Mouse (Mus musculus) left cerebral cortex, postnatal 36 days (tissue): ENCODE measurements around the gene Olfr718-ps1. TPM values are rescaled to one million over a fixed set of nuclear protein-coding genes. Genes with fewer than 3 reads are reported as not detected.

Source experiments
- DNase-seq, 2 experiments: peaks; one replicate each; pipeline ENCODE4 v3.0.0; 2021 to 2022; ENCODE audit warnings: low spot score in 2 of 2, mixed read lengths in 1 of 2
- intact Hi-C: fragments of 180-260 bp; cut with DNase I; formaldehyde crosslinking; loops from one replicate; pipeline ENCODE4 v1.15.1; 2025
- total RNA-seq, 2 experiments: library from RNA; stranded (reverse); gene quantifications; 2 replicates each; pipeline ENCODE4 v1.2.3; 2021

Gene Olfr718-ps1
- total RNA-seq, 2 experiments from 2014 or later, result 0.18 TPM; not detected in 1

- intact Hi-C loops, result no loop called here
- DNase-seq, result no peak
These were observed 14.4 kb downstream of the Olfr718-ps1 start for GRCm38 (mm10) chr5:143132935-143133514.

- intact Hi-C loops, result no loop called here
- no peak for DNase-seq
These were observed 17.0 kb downstream of the Olfr718-ps1 start for GRCm38 (mm10) chr5:143130342-143130741.

GRCm38 (mm10) chr5:143129101-143129500 lies 18.3 kb downstream of the Olfr718-ps1 start:
- DNase-seq, result no peak
- intact Hi-C loops, result no loop called here

- no peak for DNase-seq
- intact Hi-C loops, result no loop called here
These were observed 19.5 kb downstream of the Olfr718-ps1 start for GRCm38 (mm10) chr5:143127837-143128236.

GRCm38 (mm10) chr5:143126908-143127307 lies 20.5 kb downstream of the Olfr718-ps1 start:
- intact Hi-C loops, result no loop called here

GRCm38 (mm10) chr5:143126089-143126488 lies 21.3 kb downstream of the Olfr718-ps1 start:
- intact Hi-C loops, result no loop called here
- DNase-seq, result no peak

More at GRCm38 (mm10) chr5:143126908-143127307, 20.5 kb downstream of the Olfr718-ps1 start:
- DNase-seq, result no peak

GRCm38 (mm10) chr5:143125601-143126000 lies 21.8 kb downstream of the Olfr718-ps1 start:
- intact Hi-C loops, result no loop called here
- DNase-seq, result peak; percentile 31 to 36

- intact Hi-C loops, result no loop called here
- DNase-seq, result no peak
These were observed 22.5 kb downstream of the Olfr718-ps1 start for GRCm38 (mm10) chr5:143124805-143125378.

- intact Hi-C loops, result no loop called here
- DNase-seq, result no peak
These were observed 24.7 kb downstream of the Olfr718-ps1 start for GRCm38 (mm10) chr5:143122673-143123072.

GRCm38 (mm10) chr5:143122125-143122524 lies 25.3 kb downstream of the Olfr718-ps1 start:
- intact Hi-C loops, result no loop called here
- no peak for DNase-seq

- intact Hi-C loops, result loop anchor here (2.0 kb wide), 1 partner anchor 68 kb away; the partner anchor contains the start of genes Rbak and Spdye4b
- peak; percentile 93 for DNase-seq
These were observed 34.8 kb downstream of the Olfr718-ps1 start, which contains the start of gene Rnf216 for GRCm38 (mm10) chr5:143112281-143113246. Rnf216 (minus strand) TSS chr5:143112994.

- intact Hi-C loops, result no loop called here
These were observed 40.5 kb downstream of the Olfr718-ps1 start for GRCm38 (mm10) chr5:143106842-143107241.

GRCm38 (mm10) chr5:143103231-143103630 lies 44.1 kb downstream of the Olfr718-ps1 start:
- intact Hi-C loops, result no loop called here
- DNase-seq, result no peak

More at GRCm38 (mm10) chr5:143106842-143107241, 40.5 kb downstream of the Olfr718-ps1 start:
- DNase-seq, result no peak

GRCm38 (mm10) chr5:143101626-143102025 lies 45.8 kb downstream of the Olfr718-ps1 start:
- DNase-seq, result no peak
- intact Hi-C loops, result no loop called here

- no peak for DNase-seq
- intact Hi-C loops, result no loop called here
These were observed 52.1 kb downstream of the Olfr718-ps1 start for GRCm38 (mm10) chr5:143095256-143095655.

- no peak for DNase-seq
- intact Hi-C loops, result no loop called here
These were observed 54.5 kb downstream of the Olfr718-ps1 start for GRCm38 (mm10) chr5:143092891-143093290.

- intact Hi-C loops, result no loop called here
- no peak for DNase-seq
These were observed 62.5 kb downstream of the Olfr718-ps1 start for GRCm38 (mm10) chr5:143084898-143085297.
